Mouse (Mus musculus) lung, adult 10 weeks (tissue): ENCODE results near the gene 4931414P19Rik. TPM values are rescaled to one million over a fixed set of nuclear protein-coding genes. Genes with fewer than 3 reads are reported as not detected.

Experiments
- polyA plus RNA-seq: library from polyadenylated mRNA; stranded (reverse); fragments of 350-450 nt; fragmentation: Illumina TruSeq; extraction: RNeasy Lipid Tissue Mini Kit (QIAGEN cat#74804); gene quantifications from one replicate; pipeline ENCODE4 v1.2.3, GENCODE M21; 2014; ENCODE audit warnings: low read depth, low replicate concordance; ENCODE audit not compliant: insufficient read depth

Gene 4931414P19Rik
- polyA plus RNA-seq, result 2.7 TPM

DNA sequence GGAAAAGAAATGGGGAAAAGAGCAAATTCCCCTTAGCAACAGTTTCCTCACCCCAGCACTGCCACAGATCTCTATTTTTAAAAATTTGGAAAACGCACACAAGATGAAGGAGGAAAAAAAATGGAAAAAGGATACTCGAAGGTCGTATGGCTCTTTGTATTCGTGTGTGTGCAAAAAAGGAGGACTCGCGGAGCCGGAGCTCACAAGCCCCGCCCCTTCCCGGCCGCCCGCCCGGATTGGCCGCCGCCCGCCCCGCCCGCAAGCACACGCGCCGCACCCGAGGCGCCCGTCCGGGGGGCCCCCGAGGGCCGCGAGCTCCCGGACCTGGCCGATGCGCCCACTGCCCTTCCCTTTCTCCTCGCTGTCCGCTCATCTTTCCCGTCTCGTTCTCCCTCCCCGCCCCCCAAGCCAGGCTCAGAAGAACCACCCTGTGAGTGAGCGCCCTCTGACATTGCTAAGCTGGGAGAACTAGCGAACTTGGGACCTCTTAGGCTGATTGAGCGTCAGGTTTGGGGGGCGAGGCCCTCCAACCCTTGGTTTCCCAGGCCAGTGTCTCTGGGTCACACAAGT is at the start of gene 4931414P19Rik:
Gene 4931414P19Rik (minus strand): TSS at position 242 of the 570 bp plus-strand sequence.

DNA sequence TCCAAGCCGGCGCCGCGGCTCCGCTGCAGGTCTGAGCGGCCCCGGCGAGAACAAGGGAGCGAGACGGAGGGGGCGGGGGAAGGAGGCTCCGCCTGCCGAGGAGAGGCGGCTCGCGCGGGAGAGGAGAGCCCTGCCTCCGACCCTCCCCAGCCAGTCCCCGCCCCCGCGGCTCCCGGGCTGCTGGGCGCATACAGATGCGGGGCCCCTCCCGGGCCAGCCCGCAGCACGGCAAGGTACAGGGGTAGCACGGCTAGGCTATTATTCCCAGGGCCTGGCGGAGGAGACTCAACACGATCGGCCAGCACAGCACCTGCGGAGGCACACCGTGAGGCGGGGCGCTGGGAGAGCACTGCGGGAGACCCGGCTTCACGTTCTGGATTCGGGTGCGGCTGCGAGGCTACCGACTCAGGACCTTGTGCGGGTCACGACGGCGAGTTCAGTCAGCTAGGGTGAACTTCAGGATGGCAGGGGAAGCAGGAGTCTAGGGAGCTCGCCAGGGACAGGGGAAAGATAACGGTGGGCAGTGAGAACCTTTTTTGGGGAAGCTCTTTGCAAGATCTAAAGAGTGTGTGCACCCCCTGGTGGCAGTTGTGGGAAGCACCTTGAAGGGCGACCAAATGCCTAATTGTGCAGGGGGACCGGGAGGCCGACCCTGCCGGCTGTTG is 35.6 kb upstream of the 4931414P19Rik start, which contains the start of gene Cdh24:
Gene Cdh24 (minus strand): TSS at position 60 of the 665 bp plus-strand sequence.

DNA sequence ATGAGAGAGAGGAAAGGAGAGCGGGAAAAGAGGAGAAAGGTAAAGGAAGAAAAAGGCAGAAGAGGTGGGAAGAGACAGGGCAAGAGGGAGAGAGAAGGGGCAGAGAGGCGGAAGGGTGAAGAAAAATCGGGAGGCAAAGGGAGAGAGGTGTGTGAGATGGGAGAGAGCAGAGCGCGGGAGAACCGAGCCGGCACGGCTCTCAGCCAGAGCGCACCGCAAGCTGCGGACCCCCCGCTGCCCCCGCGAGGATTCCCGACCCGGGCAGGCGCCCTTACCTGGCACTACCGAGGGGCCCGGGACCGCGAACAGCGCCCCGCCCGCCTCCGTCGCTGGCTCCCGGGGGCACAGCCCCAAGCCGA is 35.1 kb upstream of the 4931414P19Rik start, which contains the start of gene Gm17606:
Gene Gm17606 (plus strand): TSS at position 7 of the 359 bp plus-strand sequence.

DNA sequence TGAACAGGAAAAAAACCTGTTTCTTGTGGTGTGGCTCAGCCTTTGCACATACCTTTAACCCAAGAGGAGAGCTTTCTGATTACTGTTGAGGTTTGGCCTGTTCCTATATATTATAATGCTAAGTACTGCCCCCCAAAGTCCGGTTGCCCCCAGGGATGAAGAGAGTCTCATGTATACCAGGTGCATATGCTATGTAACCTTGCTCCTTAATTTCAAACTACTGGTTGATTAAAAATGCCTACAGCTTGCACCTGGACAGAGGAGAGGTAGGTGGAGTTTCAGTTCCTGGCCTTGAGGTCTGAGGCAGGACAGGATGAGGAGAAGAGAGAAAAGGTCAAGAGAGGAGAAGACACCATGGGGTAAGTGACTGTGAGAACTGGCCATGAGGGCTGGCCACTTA is 15.3 kb upstream of the 4931414P19Rik start, which contains the start of gene Psmb11:
Gene Psmb11 (plus strand): TSS at position 301 of the 400 bp plus-strand sequence.

DNA sequence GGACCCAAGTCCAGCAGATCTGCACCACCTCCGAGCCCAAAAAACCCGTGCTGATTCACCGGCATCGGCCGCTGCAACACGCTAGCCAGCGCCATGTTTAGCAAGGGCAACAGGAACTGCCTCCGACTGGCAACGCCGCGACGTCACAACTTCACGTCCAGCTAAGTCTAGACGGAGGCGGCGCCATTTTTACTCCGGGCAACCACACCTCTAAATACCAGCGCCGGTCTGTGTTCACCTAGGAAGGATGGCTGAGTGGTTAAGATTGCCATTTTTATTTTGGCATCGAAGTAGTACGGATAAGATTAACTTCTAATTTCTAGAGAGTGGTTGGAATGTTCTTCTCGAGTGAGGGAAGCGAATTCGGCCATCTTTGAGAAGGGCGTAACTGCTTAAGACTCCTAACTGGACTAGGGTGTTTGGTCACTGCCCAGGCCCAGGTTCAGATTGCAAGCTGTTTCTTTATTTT is 12.1 kb upstream of the 4931414P19Rik start, which contains the start of gene Psmb5:
Gene Psmb5 (minus strand): TSS at position 126 of the 469 bp plus-strand sequence.

DNA sequence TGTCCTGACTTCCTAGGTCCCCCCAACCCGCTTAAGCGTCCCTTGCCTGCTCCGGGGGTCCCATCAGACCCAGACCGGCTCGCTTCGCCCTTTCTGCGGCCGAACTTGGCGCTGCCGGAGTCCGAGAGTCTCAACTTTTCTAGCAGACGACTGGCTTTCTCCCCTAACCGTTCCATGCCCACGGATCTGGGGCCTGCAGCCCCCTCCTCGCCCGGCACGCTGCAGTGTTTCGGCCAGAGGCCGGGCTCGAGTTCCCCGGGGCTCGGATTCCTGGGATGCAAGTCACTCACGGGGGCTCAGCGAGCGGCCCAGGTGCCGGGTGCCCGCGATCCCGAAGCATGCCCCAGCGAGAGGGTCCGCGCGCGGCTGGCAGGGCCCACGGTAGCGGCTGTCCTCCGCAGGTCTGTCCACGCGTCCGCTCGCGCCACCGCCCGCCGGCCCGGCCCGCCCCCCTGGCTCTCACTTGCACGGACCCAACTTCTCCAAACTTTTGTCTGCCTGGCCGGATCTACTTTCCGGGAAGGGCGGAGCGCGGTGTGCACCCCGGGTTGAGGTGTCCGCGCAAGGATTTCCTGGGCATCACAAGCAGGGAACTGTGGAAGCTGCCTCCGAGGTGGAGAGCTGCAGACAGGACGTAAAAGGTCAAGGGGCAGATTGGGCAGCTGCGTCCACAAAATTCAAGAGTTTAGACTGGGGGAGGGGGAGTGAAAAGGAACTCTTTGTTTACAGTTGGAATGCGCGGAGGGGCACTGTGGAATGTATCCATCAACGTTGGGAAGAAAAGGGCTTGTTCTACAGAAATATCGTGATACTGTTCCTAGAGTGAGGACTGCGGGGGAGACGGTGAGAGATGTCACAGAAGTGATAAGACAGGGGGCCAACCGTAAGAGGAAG is 28.5 kb downstream of the 4931414P19Rik start, which contains the start of gene Ajuba:
Gene Ajuba (minus strand): TSS at position 470 of the 894 bp plus-strand sequence.

DNA sequence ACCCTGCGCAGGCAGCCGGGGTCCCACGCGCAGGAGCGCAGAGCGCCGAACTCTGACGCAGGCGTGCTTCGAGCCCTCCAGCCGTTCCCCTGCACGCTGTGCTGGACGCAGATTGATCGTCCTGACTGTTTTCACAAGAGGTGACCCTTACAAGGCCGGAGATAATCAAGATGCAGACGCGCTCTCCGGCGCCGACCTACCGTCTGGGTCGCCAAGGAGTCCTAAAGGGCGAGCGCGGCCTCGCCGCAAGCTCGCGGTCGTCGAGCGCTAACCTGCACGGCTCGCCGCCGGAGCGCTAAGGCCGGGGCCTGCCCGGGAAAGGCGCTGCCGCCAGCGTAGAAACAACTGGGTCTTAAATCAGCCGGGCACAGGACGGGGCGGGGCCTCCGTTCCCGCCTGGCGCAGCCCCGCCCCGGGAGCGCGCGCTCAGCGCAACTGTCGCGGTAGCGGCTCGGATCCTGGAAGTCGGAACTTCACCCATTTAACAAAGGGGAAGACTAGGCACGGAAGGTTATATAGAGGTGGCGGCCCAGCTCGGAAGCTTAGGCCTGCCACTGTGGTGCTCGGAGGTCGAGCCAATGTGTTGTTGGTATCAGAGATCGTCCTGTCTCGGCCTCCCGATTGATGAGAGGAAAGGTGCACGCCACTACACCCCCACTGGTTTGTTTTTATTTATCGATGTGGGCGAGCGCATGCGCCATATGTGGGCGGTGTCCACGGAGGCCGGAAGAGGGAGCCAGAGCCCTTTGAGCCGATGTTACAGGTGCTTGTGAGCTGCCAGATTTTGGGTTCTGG is 51.6 kb downstream of the 4931414P19Rik start, which contains the start of gene Haus4:
Gene Haus4 (minus strand): TSS at position 642 of the 795 bp plus-strand sequence.

Other genes with a start within 250 kb of the 4931414P19Rik start
- 27.3 TPM for gene Oxa1l, start 245.2 kb downstream of the 4931414P19Rik start, polyA plus RNA-seq
- gene Slc7a7, start 188.2 kb downstream of the 4931414P19Rik start, polyA plus RNA-seq, result 9.3 TPM
- 264 TPM for gene Mrpl52, start 179.1 kb downstream of the 4931414P19Rik start, polyA plus RNA-seq
- 32.6 TPM for gene Mmp14, start 174.4 kb downstream of the 4931414P19Rik start, polyA plus RNA-seq
- 45.8 TPM for gene Lrp10, start 141.9 kb downstream of the 4931414P19Rik start, polyA plus RNA-seq
- gene Rem2, start 129.9 kb downstream of the 4931414P19Rik start, polyA plus RNA-seq, result 1.6 TPM
- gene Prmt5, start 88.5 kb downstream of the 4931414P19Rik start, polyA plus RNA-seq, result 15.0 TPM
- 7.2 TPM for gene Haus4, start 51.4 kb downstream of the 4931414P19Rik start, polyA plus RNA-seq
- 19.3 TPM for gene Ajuba, start 28.4 kb downstream of the 4931414P19Rik start, polyA plus RNA-seq
- gene Psmb5, start 12.0 kb upstream of the 4931414P19Rik start, polyA plus RNA-seq, result 185 TPM
- not detected for gene Psmb11, start 15.4 kb upstream of the 4931414P19Rik start, polyA plus RNA-seq
- not detected for gene Gm17606, start 35.0 kb upstream of the 4931414P19Rik start, polyA plus RNA-seq
- gene Cdh24, start 35.4 kb upstream of the 4931414P19Rik start, polyA plus RNA-seq, result 0.46 TPM
- 34.3 TPM for gene 1700123O20Rik, start 80.2 kb upstream of the 4931414P19Rik start, polyA plus RNA-seq
- gene Acin1, start 80.9 kb upstream of the 4931414P19Rik start, polyA plus RNA-seq, result 54.6 TPM
- 0.12 TPM for gene Gm29776, start 92.8 kb upstream of the 4931414P19Rik start, polyA plus RNA-seq
- gene Cebpe, start 106.2 kb upstream of the 4931414P19Rik start, polyA plus RNA-seq, result 0.77 TPM
- gene Slc7a8, start 176.0 kb upstream of the 4931414P19Rik start, polyA plus RNA-seq, result 1.4 TPM
- gene Rnf212b, start 208.1 kb upstream of the 4931414P19Rik start, polyA plus RNA-seq, result not detected